Mouse (Mus musculus) intestine, embryonic 16.5 days (tissue): Measurements from ENCODE around the gene Colca2. TPM values are rescaled to one million over a fixed set of nuclear protein-coding genes. Genes with fewer than 3 reads are reported as not detected.

Experiments
- ATAC-seq: fragments of 200-750 bp; cut with Nextera tagmentation; 2 replicates; pipeline ENCODE4 v1.8.0; 2017; ENCODE audit warnings: moderate TSS enrichment, moderate library complexity
- H3K27ac ChIP-seq: fragments of 300-500 bp; sonication (generic); 2 replicates; pipeline ENCODE4 v1.5.1; 2014; ENCODE audit warnings: mild to moderate bottlenecking, low read length
- H3K27me3 ChIP-seq: fragments of 300-500 bp; sonication (generic); replicated peaks from 2 replicates; pipeline ENCODE4 v1.6.1; 2014; ENCODE audit warnings: low read length, control low read depth, mixed read lengths; ENCODE audit not compliant: control insufficient read depth, insufficient read depth
- H3K36me3 ChIP-seq: fragments of 300-500 bp; sonication (generic); 2 replicates; pipeline ENCODE4 v1.6.1; 2014; ENCODE audit warnings: low read length, control low read depth; ENCODE audit not compliant: control insufficient read depth, insufficient read depth
- H3K4me1 ChIP-seq: fragments of 300-500 bp; sonication (generic); 2 replicates; pipeline ENCODE4 v1.6.1; 2014; ENCODE audit warnings: low read length, control low read depth, mixed read lengths; ENCODE audit not compliant: control insufficient read depth, insufficient read depth
- H3K4me2 ChIP-seq: fragments of 300-500 bp; sonication (generic); 2 replicates; pipeline ENCODE4 v1.6.1; 2014; ENCODE audit warnings: low read depth, low read length, control low read depth
- H3K4me3 ChIP-seq: fragments of 300-500 bp; sonication (generic); 2 replicates; pipeline ENCODE4 v1.5.1; 2014; ENCODE audit warnings: mild to moderate bottlenecking, low read length
- H3K9ac ChIP-seq: fragments of 300-500 bp; sonication (generic); 2 replicates; pipeline ENCODE4 v1.6.1; 2014; ENCODE audit warnings: low read depth, low read length
- H3K9me3 ChIP-seq: fragments of 300-500 bp; sonication (generic); 2 replicates; pipeline ENCODE4 v1.6.1; 2016; ENCODE audit warnings: low read length, control low read depth; ENCODE audit not compliant: control insufficient read depth
- WGBS: fragments of 180-500 bp; shearing (Covaris S2); extraction: QIAGEN DNeasy Blood & Tissue Kit; methylation state at CpG from one replicate; pipeline ENCODE4 v1.1.7; 2014; 5-methylcytosine and 5-hydroxymethylcytosine counted together
- polyA plus RNA-seq: library from polyadenylated mRNA; unstranded; fragments of >200 nt; fragmentation: Nextera tagmentation; extraction: Ambion mirVana; gene quantifications from 2 replicates; pipeline ENCODE4 v1.2.1, GENCODE M21; 2015

Colca2 gene
- polyA plus RNA-seq, 1 experiment from 2014 or later: 2.1 TPM

- H3K27me3 ChIP-seq: no peaks in the 10 kb centered on the region
- H3K4me3 ChIP-seq: no peak overlapping the region
- no peaks in the 10 kb centered on the region for H3K4me1 ChIP-seq
- no peak overlapping the region for H3K27ac ChIP-seq
- WGBS: 97% methylated on average over 8 of the region's 8 CpGs
- no peaks in the 10 kb centered on the region for H3K36me3 ChIP-seq
- H3K9me3 ChIP-seq: no peaks in the 10 kb centered on the region
- H3K9ac ChIP-seq: no peak overlapping the region
- no peak overlapping the region for H3K4me2 ChIP-seq
- ATAC-seq: no peak
Observed at GRCm38 (mm10) chr9:51232163-51232562, 46.2 kb downstream of the Colca2 start.

GRCm38 (mm10) chr9:51230701-51231389 lies 47.5 kb downstream of the Colca2 start:
- Histone ChIP-seq H3K4me1 (no peaks in the 10 kb centered on the region), H3K27ac (no peak overlapping the region), H3K9ac (no peak overlapping the region), H3K4me2 (no peak overlapping the region), H3K4me3 (no peak overlapping the region), H3K27me3 (no peaks in the 10 kb centered on the region), H3K36me3 (no peaks in the 10 kb centered on the region), H3K9me3 (no peaks in the 10 kb centered on the region)
- WGBS: 55% methylated on average over 4 of the region's 4 CpGs
- ATAC-seq: peak; percentile 98

GRCm38 (mm10) chr9:51225636-51226166 lies 52.7 kb downstream of the Colca2 start:
- H3K9ac ChIP-seq: no peak overlapping the region
- no peak overlapping the region for H3K4me3 ChIP-seq
- no peak overlapping the region for H3K27ac ChIP-seq
- H3K36me3 ChIP-seq: no peaks in the 10 kb centered on the region
- no peak overlapping the region for H3K4me2 ChIP-seq
- no peaks in the 10 kb centered on the region for H3K27me3 ChIP-seq
- no peaks in the 10 kb centered on the region for H3K4me1 ChIP-seq
- ATAC-seq: no peak
- no peaks in the 10 kb centered on the region for H3K9me3 ChIP-seq
- WGBS: 86% methylated on average over 5 of the region's 5 CpGs

Other genes with a start within 250 kb of the Colca2 start
- not detected in 2 replicates for gene Btg4, start 217.7 kb downstream of the Colca2 start, polyA plus RNA-seq
- 3.2 and 3.3 TPM in 2 replicates for gene Layn, start 201.5 kb downstream of the Colca2 start, polyA plus RNA-seq
- not detected in 2 replicates for gene 4833427G06Rik, start 176.5 kb downstream of the Colca2 start, polyA plus RNA-seq
- gene Gm32742, start 113.1 kb downstream of the Colca2 start, polyA plus RNA-seq: 0.01 TPM in 1 of 2 replicates, not detected in the other
- gene Pou2af1, start 64.9 kb downstream of the Colca2 start, polyA plus RNA-seq: 0.07 and 0.10 TPM in 2 replicates
- gene 1810046K07Rik, start 50.3 kb upstream of the Colca2 start, polyA plus RNA-seq: 0.18 TPM in 1 of 2 replicates, not detected in the other